Mouse (Mus musculus) frontal cortex, postnatal 36 days (tissue): ENCODE measurements around the gene Mitf.
A peak's percentile ranks its signal among the peaks of the same experiment; 100 is the strongest.

Experiments used
- DNase-seq, 2 experiments: peaks; one replicate each; pipeline ENCODE4 v3.0.0; 2022; ENCODE audit warnings: low spot score in 2 of 2

The Mitf gene

GRCm38 (mm10) chr6:97821811-97822210, 15.0 kb downstream of the Mitf start:
- DNase-seq = no peak

GRCm38 (mm10) chr6:97826642-97827275, 19.9 kb downstream of the Mitf start:
- DNase-seq = no peak

DNA sequence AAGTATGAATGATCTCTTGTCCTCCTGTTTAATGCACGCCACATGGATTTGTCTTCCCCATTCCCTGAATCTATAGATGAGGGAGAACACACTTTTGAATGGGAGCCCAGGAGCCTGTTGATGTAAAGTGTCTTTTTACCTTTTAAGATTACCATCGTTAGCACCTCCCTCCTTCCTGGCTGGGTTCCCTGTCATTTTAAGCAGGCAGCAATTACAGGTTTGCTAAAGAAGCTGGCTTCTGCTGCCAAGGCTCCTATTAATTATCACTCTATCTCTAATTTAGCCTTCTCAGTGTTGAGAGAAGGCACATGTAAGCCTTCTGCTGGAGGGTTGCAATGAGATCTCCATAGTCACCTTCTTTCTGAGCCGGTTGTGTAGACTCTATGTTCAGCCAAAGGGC, 21.2 kb downstream of the Mitf start:
- no peak for DNase-seq

- no peak for DNase-seq
These were observed 22.2 kb downstream of the Mitf start for GRCm38 (mm10) chr6:97828822-97829719.

DNA sequence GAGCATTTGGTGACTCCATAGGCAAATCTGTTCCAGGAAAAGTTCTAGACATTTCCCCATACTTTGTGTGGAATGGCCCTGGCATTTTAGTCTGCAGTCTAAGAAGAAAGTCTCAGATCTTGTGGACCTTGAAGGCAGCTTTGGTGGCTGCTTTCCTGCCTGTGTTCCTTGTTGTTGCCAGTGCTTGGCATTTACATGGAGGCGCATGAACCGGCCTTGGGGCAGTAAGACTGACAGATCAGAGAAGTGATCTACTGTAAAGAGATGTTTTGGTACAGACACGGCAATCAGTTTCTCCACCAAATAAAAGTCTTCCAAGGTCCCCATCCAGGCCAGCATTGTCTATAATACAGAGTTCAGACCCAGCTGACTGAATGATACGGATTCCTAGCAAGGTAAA, 25.6 kb downstream of the Mitf start:
- DNase-seq = no peak

- DNase-seq = no peak
These were observed 29.3 kb downstream of the Mitf start for GRCm38 (mm10) chr6:97836176-97836575.

DNA sequence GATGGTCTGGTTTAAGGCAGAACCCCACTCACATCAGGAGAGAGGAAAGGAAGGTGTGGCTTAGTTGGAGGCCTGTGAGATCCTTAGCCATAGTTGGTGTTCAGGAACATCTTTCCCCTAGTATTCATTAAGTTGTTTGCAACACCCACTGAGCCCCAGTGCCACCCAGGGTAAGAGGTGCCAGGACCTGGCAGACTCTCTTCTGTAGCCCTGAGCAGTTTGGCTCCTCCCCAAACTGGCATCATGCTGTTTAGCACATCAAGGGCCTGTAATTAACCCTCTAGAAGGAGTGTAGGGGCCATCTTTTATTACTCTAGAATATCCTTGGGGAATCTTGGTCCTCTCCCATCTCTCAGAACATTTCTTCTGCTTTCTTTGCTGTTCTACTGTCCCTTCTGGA, 30.9 kb downstream of the Mitf start:
- DNase-seq = no peak

DNA sequence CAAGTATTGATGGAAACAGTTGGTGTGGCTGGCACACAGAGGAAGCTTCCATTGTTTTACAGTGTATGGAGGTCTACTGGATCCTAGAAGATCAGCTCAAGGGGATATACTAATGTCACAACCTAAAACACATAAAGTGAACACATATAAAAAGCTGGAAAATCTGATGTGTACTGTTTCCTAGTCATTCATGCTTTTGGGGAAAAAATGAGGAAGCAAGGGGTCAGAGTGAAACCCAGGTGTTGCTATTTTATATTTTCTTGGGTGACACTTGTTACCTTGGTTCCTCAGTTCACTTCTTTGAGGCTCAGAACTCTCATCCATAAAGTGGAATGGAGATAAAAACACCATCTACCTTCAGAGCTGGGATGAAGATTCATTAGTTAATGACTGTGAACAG, 32.7 kb downstream of the Mitf start:
- no peak for DNase-seq

DNA sequence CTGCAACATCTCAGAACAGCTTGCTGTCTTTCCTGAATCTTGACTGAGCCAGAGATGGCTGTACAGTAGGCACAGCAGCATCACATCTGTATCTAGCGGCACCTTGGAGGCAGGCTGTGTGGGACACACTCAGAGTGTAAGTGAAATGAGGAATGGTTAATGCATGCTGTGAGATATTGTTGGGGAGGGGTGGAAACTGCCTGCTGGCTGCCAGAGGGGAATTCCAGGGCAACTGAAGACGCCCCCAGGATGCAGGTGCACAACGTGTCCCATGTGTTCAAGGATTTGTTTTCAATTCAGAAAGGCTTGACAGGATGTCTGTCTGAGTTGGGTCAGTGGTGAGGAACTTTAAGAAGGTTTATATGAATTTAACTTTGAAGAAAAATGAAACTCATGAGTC, 37.3 kb downstream of the Mitf start:
- no peak for DNase-seq

GRCm38 (mm10) chr6:97848191-97848857, 41.5 kb downstream of the Mitf start:
- peak in 1 of 2 experiments; percentile 24 for DNase-seq

DNA sequence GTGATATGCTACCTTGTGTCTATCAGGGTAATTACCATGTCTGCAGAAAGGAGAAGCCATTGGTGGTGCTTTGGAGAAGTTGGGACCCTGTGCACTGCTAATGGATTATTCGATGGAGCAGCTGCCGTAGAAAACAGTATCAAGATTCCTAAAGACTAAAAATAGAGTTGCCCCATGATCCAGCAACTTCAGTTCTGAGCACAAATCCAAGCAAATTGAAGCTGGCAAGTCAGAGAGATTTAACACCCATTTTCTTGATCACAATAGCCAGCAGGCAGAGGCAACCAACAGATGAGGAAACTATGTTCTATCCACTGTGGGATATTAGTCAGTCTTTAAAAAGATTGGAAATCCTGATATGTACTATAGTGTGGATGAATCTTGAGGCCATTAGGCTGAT, 47.4 kb downstream of the Mitf start:
- no peak for DNase-seq

DNA sequence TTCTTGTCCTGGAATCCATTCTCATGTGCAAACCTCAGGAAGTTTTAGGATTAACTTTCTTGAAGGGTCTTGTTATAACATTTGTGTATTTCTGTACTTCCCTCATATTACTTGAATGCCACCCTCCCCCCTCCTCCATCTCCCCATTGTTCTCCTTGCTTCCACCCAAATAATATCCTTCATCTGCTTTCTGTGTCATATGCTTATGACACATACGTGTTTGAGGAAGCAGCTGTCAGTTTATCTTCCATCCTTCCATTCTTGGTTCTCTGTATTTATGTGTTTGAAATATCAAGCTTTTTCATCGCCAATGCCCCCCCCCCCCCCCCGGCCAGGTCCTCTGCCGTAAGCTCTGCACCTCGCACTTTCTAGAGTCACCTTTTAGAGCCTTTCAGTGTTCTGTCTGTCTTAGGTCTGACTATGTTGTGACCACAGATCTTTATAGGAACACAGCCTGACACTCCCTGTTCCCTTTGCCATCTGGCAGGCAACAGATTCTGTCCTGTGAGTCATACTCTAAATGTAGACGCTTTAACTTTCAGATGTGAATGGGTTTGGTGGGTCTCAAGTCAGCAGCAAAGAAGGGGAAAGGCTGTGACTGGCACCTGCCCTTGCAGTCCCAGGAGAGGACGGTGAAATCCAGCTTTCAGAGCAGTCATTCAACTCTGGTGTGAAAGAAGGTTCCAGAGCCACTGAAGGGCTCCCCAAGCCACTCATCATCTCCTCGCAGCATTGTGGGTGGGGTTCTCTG, 48.7 kb downstream of the Mitf start:
- peak; percentile 54 to 55 for DNase-seq

DNA sequence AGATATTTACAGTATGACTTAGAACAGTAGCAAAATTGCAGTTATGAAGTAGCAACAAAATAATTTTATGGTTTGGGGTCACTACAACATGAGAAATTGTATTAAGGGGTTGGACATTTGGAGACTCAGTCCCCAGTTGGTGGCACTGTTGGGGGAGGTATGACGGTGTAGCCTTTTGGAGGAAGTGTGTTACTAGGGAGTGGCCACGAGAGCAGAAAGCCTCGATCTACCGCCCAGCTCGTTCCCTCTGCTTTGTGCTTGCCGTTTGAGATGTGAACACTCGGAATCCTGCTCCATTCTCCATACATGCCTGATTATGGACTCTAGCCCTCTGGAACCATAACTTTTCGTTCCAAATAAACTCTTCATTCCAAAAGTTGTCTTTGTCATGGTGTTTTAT, 49.6 kb downstream of the Mitf start:
- DNase-seq = no peak

- DNase-seq = no peak
These were observed 50.8 kb downstream of the Mitf start for GRCm38 (mm10) chr6:97857690-97858089.

DNA sequence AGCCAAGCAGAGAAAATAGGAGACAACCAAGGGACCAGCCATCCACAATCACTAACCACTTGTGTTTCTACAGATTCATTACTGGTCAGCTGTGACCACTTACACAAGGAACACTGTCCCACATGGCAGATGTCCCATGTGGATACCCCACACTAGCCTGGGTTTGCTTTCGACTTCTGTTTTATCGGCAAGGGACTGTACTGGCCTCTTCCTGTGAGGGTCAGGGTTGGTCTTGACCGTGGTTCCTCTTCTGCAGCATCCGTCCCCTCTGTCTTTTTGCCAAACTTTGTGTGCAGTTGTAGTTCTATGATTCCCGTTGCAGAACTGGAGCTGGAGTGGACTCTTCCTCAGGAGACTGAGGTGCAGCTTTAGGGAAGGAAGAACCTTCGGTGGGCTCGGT, 59.7 kb downstream of the Mitf start:
- DNase-seq = no peak

- DNase-seq = no peak
These were observed 61.2 kb downstream of the Mitf start for GRCm38 (mm10) chr6:97868005-97868404.

DNA sequence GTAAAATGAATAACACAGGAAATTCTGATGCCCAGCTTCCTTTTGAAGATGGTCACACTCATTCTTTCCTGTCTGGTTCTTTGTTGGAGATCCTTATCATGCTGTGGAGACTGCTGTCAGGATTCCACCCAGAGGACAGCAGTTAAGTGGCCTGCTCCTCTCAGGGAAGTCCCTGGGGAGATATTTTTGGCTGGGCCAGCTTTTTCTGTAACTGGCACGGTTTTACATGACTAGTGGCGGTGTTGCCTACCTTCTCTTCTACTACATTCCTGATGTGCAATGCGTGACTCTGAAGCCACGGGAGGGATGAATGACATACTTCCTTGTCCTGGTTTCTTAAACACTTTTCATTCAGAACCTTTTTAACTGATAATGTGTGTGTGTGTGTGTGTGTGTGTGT, 63.1 kb downstream of the Mitf start:
- no peak for DNase-seq

- DNase-seq = no peak
These were observed 64.6 kb downstream of the Mitf start for GRCm38 (mm10) chr6:97871296-97872030.

GRCm38 (mm10) chr6:97873102-97873501, 66.2 kb downstream of the Mitf start:
- no peak for DNase-seq

DNA sequence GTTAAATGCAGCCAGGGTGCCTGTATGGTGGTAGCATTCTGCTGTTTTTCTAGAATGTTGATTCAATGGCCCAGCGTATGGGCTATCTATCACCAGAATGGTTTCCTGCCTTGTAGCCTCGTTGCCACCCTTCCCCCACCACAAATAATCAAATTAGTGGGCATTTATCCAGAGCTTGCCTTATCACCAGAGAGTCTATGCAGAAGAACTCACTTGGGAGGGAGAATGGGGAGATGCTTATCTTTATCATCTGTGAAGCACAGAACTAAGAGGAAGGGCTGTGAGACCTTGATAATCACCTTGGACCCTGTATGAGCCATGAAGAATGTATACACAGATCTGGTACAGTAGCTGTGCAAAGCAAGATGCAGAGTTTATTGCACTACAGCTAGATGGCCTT, 70.1 kb downstream of the Mitf start:
- DNase-seq = no peak

DNA sequence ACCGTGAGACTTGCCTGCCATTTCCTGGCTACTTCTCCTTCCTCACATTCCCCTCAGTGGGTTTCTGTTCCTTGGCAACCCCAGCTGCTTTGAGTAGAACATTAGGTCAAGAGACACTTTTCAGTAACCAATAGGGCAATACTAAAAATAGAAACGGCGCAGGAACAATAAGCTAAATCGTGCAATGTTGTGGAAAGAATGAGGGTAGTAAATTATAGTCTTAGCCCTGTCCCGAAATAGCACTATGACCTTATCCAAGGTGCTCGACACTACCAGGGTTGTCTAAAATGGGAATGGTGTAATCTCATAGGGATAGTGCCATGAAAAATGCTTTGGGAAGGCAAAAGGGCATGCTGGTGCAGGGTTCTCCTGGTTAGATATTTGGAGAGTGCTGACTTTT, 70.6 kb downstream of the Mitf start:
- no peak for DNase-seq
